Mouse (Mus musculus) megakaryocyte, adult 5-6 weeks (primary cell): ENCODE data around the gene Selenop. TPM values are rescaled to one million over a fixed set of nuclear protein-coding genes. Genes with fewer than 3 reads are reported as not detected.
"Not testable (repeated sequence)": the region's sequence is repeated elsewhere in the genome, so short reads cannot be mapped to it uniquely, and the experiment has no call there.

Source experiments
- ATAC-seq: 2 replicates; pipeline ENCODE4 v1.8.0; 2016; ENCODE audit warnings: mild to moderate bottlenecking, inconsistent platforms; ENCODE audit not compliant: poor library complexity, severe bottlenecking
- total RNA-seq, 2 experiments: library from RNA; stranded (forward) in 1 of 2; stranded (reverse) in 1 of 2; fragments of 153-499, 151-499 nt in 1 of 2; fragments of 221-1000, 200-1000 nt in 1 of 2; gene quantifications; 2 replicates each; pipeline versions ENCODE4 v1.2.3 to v1.2.4; 2015 to 2017

Gene Selenop
- total RNA-seq (2015) (413 and 446 TPM in 2 replicates), total RNA-seq (2017) (238 and 252 TPM in 2 replicates)

GRCm38 (mm10) chr15:3268247-3268646 is at the start of gene Selenop:
TSS of gene Selenop (plus strand) at chr15:3268547.
- no peak for ATAC-seq

GRCm38 (mm10) chr15:3218668-3219067 is 49.7 kb upstream of the Selenop start:
- not testable (repeated sequence) for ATAC-seq

GRCm38 (mm10) chr15:3222803-3223437 is 45.4 kb upstream of the Selenop start:
- ATAC-seq: no peak

GRCm38 (mm10) chr15:3226573-3226972 is 41.8 kb upstream of the Selenop start:
- no peak for ATAC-seq

GRCm38 (mm10) chr15:3228185-3228584 is 40.2 kb upstream of the Selenop start:
- ATAC-seq: peak; percentile 63

GRCm38 (mm10) chr15:3228990-3229389 is 39.4 kb upstream of the Selenop start:
- no peak for ATAC-seq

GRCm38 (mm10) chr15:3231004-3231403 is 37.3 kb upstream of the Selenop start:
- 0 out of 2 replicates have a peak, but pooled peaks have one; percentile 8 for ATAC-seq

- no peak for ATAC-seq
These were observed 36.0 kb upstream of the Selenop start for GRCm38 (mm10) chr15:3232168-3232835.

GRCm38 (mm10) chr15:3233837-3234551 is 34.4 kb upstream of the Selenop start:
- ATAC-seq: peak; percentile 97

GRCm38 (mm10) chr15:3236338-3236737 is 32.0 kb upstream of the Selenop start:
- ATAC-seq: no peak

GRCm38 (mm10) chr15:3237963-3238362 is 30.4 kb upstream of the Selenop start:
- no peak for ATAC-seq

GRCm38 (mm10) chr15:3245036-3245435 is 23.3 kb upstream of the Selenop start:
- ATAC-seq: not testable (repeated sequence)

- ATAC-seq: no peak
These were observed 17.7 kb upstream of the Selenop start for GRCm38 (mm10) chr15:3250620-3251019.

- ATAC-seq: no peak
These were observed 17.2 kb upstream of the Selenop start for GRCm38 (mm10) chr15:3251031-3251717.

GRCm38 (mm10) chr15:3251718-3252067 is 16.7 kb upstream of the Selenop start:
- ATAC-seq: no peak

- ATAC-seq: no peak
These were observed 9.3 kb upstream of the Selenop start for GRCm38 (mm10) chr15:3259025-3259424.

- no peak for ATAC-seq
These were observed 8.0 kb upstream of the Selenop start for GRCm38 (mm10) chr15:3260309-3260708.

- no peak for ATAC-seq
These were observed 5.5 kb upstream of the Selenop start for GRCm38 (mm10) chr15:3262883-3263282.

GRCm38 (mm10) chr15:3264293-3264692 is 4.1 kb upstream of the Selenop start:
- ATAC-seq: peak; percentile 35; the same call in 1 of the 2 replicates

- no peak for ATAC-seq
These were observed 3.5 kb upstream of the Selenop start for GRCm38 (mm10) chr15:3264828-3265227.

- ATAC-seq: no peak
These were observed 1.1 kb downstream of the Selenop start for GRCm38 (mm10) chr15:3269496-3269895.
